Mouse (Mus musculus) ES-Bruce4 (cell line): ENCODE measurements around the gene Taf1.

Source experiments
- EP300 ChIP-seq: IDR thresholded peaks from 2 replicates; pipeline ENCODE4 v1.6.1; 2011; ENCODE audit warnings: low read depth, low read length; ENCODE audit not compliant: insufficient read depth
- POLR2A ChIP-seq: IDR thresholded peaks from one replicate; pipeline ENCODE4 v1.8.1; 2011; ENCODE audit warnings: low read length; ENCODE audit not compliant: insufficient read depth

DNA sequence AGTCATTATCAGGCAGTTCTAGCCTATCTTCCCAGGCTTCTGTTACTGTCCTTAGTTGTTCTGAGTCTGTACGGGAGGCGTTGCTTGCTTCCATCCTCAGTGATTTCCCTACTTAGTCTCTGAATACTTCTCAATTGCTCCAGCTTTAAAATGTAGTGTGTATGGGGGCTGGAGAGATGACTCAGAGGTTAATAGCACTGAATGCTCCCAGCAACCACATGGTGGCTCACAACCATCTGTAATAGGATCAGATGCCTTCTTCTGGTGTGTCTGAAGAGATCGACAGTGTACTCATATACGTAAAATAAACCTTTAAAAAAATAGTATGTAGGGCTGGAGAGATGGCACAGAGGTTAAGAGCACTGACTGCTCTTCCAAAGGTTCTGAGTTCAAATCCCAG is 14.5 kb upstream of the Taf1 start:
- TF ChIP-seq POLR2A (no peak), EP300 (no peak)
